In genomic region chr12:54260502-54260901, GRCm38 (mm10) we compare ENCODE assay signal across 20 mouse cellular contexts. TPM values are rescaled to one million over a fixed set of nuclear protein-coding genes. Genes with fewer than 3 reads are reported as not detected.
A peak's percentile ranks its signal among the peaks of the same experiment; 100 is the strongest.
DNase-seq lines count a peak whose midpoint lies in the region; ATAC-seq and TF ChIP-seq lines count a peak whose summit lies in the region.
"Had no signal": no experiment of that assay in that cellular context is flagged by ENCODE, and none has a peak within 500 bp of the region (broad histone marks: within the 10 kb centered on the region; RNA-seq: fewer than 3 reads in every experiment).

No protein-coding gene starts in this region.

- H3K79me3 ChIP-seq in C2C12 (ENCODE audit: low read depth), result no peaks in the 10 kb centered on the region

- H3K4me2 ChIP-seq in heart, embryonic 11.5 days, result no peak overlapping the region
- H3K4me2 ChIP-seq in midbrain, embryonic 11.5 days, result no peak overlapping the region
- H3K4me2 ChIP-seq: forebrain, embryonic 13.5 days; liver, embryonic 12.5 days; stomach, embryonic 15.5 days had no signal

- no peak for TF ChIP-seq CTCF in C2C12 (IDR thresholded peaks at IDR 0.05; ENCODE audit: control insufficient read depth, insufficient read depth, insufficient read length)

- H3K9ac ChIP-seq in heart, embryonic 11.5 days (ENCODE audit: low read depth, low read length), result no peak overlapping the region
- H3K9ac ChIP-seq in midbrain, embryonic 11.5 days (ENCODE audit: low read length), result no peak overlapping the region
- H3K9ac ChIP-seq: forebrain, embryonic 13.5 days; liver, embryonic 12.5 days; stomach, embryonic 15.5 days had no signal

- no peaks in the 10 kb centered on the region for H3K79me2 ChIP-seq in C2C12 (ENCODE audit: control insufficient read depth, insufficient read depth)

- H3K4me1 ChIP-seq in heart, embryonic 11.5 days (ENCODE audit: control insufficient read depth, insufficient read depth, low read length), result peaks cover 28% of the 10 kb centered on the region
- peaks cover 4% of the 10 kb centered on the region for H3K4me1 ChIP-seq in midbrain, embryonic 11.5 days (ENCODE audit: control insufficient read depth, insufficient read depth, low read length)

- no peak overlapping the region for H3K4me3 ChIP-seq in heart, embryonic 11.5 days (ENCODE audit: low read depth, low read length)
- no peak overlapping the region for H3K4me3 ChIP-seq in C2C12 (ENCODE audit: insufficient read depth, poor library complexity, severe bottlenecking)
- no peak overlapping the region for H3K4me3 ChIP-seq in midbrain, embryonic 11.5 days (ENCODE audit: low read depth, low read length)
- H3K4me3 ChIP-seq: forebrain, embryonic 13.5 days; heart, adult 2 months; liver, embryonic 12.5 days; stomach, embryonic 15.5 days had no signal

- no peak for ATAC-seq in heart, embryonic 11.5 days (replicated peaks; ENCODE audit: insufficient number of reproducible peaks, low FRiP score, low TSS enrichment)
- no peak for ATAC-seq in midbrain, embryonic 11.5 days (ENCODE audit: low FRiP score)
- ATAC-seq: activated CD4-positive, CD25-positive, alpha-beta regulatory T cell, adult 4 months; forebrain, embryonic 13.5 days; liver, embryonic 12.5 days; midbrain, embryonic 16.5 days had no signal

- H3ac ChIP-seq in C2C12 (ENCODE audit: control insufficient read depth, insufficient read length, low read depth), result no peak overlapping the region

- no peaks in the 10 kb centered on the region for H3K9me3 ChIP-seq in heart, embryonic 11.5 days (replicated peaks; ENCODE audit: control insufficient read depth, low read length)
- no peaks in the 10 kb centered on the region for H3K9me3 ChIP-seq in midbrain, embryonic 11.5 days (ENCODE audit: control insufficient read depth, low read length)
- H3K9me3 ChIP-seq: forebrain, embryonic 13.5 days; liver, embryonic 12.5 days; stomach, embryonic 15.5 days had no signal

- no peaks in the 10 kb centered on the region for H3K27me3 ChIP-seq in heart, embryonic 11.5 days (ENCODE audit: control insufficient read depth, insufficient read depth, low read length)
- H3K27me3 ChIP-seq in C2C12 (ENCODE audit: control insufficient read depth, insufficient read depth, insufficient read length), result no peaks in the 10 kb centered on the region
- no peaks in the 10 kb centered on the region for H3K27me3 ChIP-seq in midbrain, embryonic 11.5 days (ENCODE audit: control insufficient read depth, insufficient read depth, low read length)
- H3K27me3 ChIP-seq: forebrain, embryonic 13.5 days; liver, embryonic 12.5 days; stomach, embryonic 15.5 days had no signal

- no peaks in the 10 kb centered on the region for H3K36me3 ChIP-seq in heart, embryonic 11.5 days (ENCODE audit: control insufficient read depth, insufficient read depth, low read length)
- H3K36me3 ChIP-seq in C2C12 (ENCODE audit: control insufficient read depth, insufficient read depth), result no peaks in the 10 kb centered on the region
- no peaks in the 10 kb centered on the region for H3K36me3 ChIP-seq in midbrain, embryonic 11.5 days (ENCODE audit: control insufficient read depth, insufficient read depth, low read length)
- H3K36me3 ChIP-seq: liver, embryonic 12.5 days; stomach, embryonic 15.5 days had no signal

- H3K27ac ChIP-seq in heart, embryonic 11.5 days (ENCODE audit: low read depth, low read length), result no peak overlapping the region
- no peak overlapping the region for H3K27ac ChIP-seq in midbrain, embryonic 11.5 days (ENCODE audit: low read depth, low read length)
- H3K27ac ChIP-seq: forebrain, embryonic 13.5 days; liver, embryonic 12.5 days; stomach, embryonic 15.5 days had no signal

- 61% methylated on average over 6 of the region's 6 CpGs for WGBS in heart, embryonic 11.5 days (ENCODE audit: insufficient replicate concordance)
- WGBS in midbrain, embryonic 11.5 days, result 74% methylated on average over 6 of the region's 6 CpGs

- DNase-seq in heart, adult 18-20 months, result peak; percentile 51 to 53
- peak; percentile 6 to 29 for DNase-seq in lung, adult 18-20 months
- peak; percentile 36 for DNase-seq in lung, postnatal 25 days (ENCODE audit: low spot score)
- no peak for DNase-seq in midbrain, embryonic 11.5 days (ENCODE audit: low spot score, missing footprints)
- DNase-seq in adrenal gland, postnatal 4 days (ENCODE audit: low spot score in 2 of 2), result no peak
- DNase-seq in urinary bladder, postnatal 25 days (ENCODE audit: low spot score), result no peak
- DNase-seq: adrenal gland, postnatal 36 days; B cell, adult 2 months; cerebellum, postnatal 14 days; left cerebral cortex, postnatal 4 days; right cerebral cortex, adult 18-20 months; spleen, adult 18-20 months had no signal

TF ChIP-seq in C2C12, 6 proteins besides CTCF, POLR2A, EP300 and RAD21:
- TF ChIP-seq MYOD1 (IDR thresholded peaks at IDR 0.05; ENCODE audit: control insufficient read depth, insufficient read length, low read depth) (peak; percentile 26), MYOG (IDR thresholded peaks at IDR 0.05; ENCODE audit: control insufficient read depth, extremely low read depth, insufficient read length) (no peak)

RNA-seq across cellular contexts. Expression of gene Egln3, which starts 56.8 kb away (rescaled TPM):
- total RNA-seq in heart, adult 18-20 months (2021), result 10 to 100 TPM; 63.6 to 77.8 TPM
- polyA plus RNA-seq in heart, embryonic 11.5 days (2014; fragmentation: Nextera tagmentation; extraction: Ambion mirVana), result 6.8 and 7.9 TPM in 2 replicates
- polyA plus RNA-seq in C2C12 (2012; fragmentation: generic; extraction: Trizol), result 46.5 TPM
- polyA plus RNA-seq in midbrain, embryonic 11.5 days (2014; fragmentation: Nextera tagmentation; extraction: Ambion mirVana), result 3.7 and 3.8 TPM in 2 replicates
- 10 to 100 TPM in 1 of 2 experiments, 1 to 10 TPM in 1; 10.0 to 12.4 TPM for total RNA-seq in adrenal gland, postnatal 4 days (2021)

Comparison
In these comparisons a context has a peak if more than half of its experiments do, and no peak if none do; other contexts are left out.
1. DNase-seq: peak in heart, adult 18-20 months (2 of 2), lung, adult 18-20 months (2 of 2) and lung, postnatal 25 days (single experiment); none in midbrain, embryonic 11.5 days (single experiment), adrenal gland, postnatal 4 days (0 of 2) and urinary bladder, postnatal 25 days (single experiment).